Mouse (Mus musculus): ENCODE results near the gene Ralgps2. TPM values are rescaled to one million over a fixed set of nuclear protein-coding genes. Genes with fewer than 3 reads are reported as not detected.

Ralgps2 gene
- 109 and 111 TPM in 2 replicates for polyA plus RNA-seq (2016; fragmentation: Nextera tagmentation; extraction: Ambion mirVana)

- Histone ChIP-seq H3K4me2 (peak within 1 kb of the TSS; percentile 66), H3K9ac (peak within 1 kb of the TSS; percentile 94), H3K4me1 (peaks cover 22% of the 10 kb centered on the region), H3K27ac (peak within 1 kb of the TSS; percentile 97), H3K27me3 (no peaks in the 10 kb centered on the region), H3K36me3 (replicated peaks) (no peaks in the 10 kb centered on the region), H3K4me3 (replicated peaks) (peak within 1 kb of the TSS; percentile 96), H3K9me3 (no peaks in the 10 kb centered on the region)
- under 1% methylated on average over 89 of the region's 124 CpGs for WGBS
- peak; percentile 88 for ATAC-seq (ENCODE audit: low FRiP score)
Observed at GRCm38 (mm10) chr1:156939251-156940141, at the start of gene Ralgps2. TSS of gene Ralgps2 (minus strand) at chr1:156939626.

GRCm38 (mm10) chr1:156987576-156987975 is 48.1 kb upstream of the Ralgps2 start:
- Histone ChIP-seq H3K9ac (no peak overlapping the region), H3K27ac (no peak overlapping the region), H3K9me3 (no peaks in the 10 kb centered on the region), H3K4me1 (peaks cover 34% of the 10 kb centered on the region), H3K4me3 (replicated peaks) (no peak overlapping the region), H3K36me3 (replicated peaks) (no peaks in the 10 kb centered on the region), H3K27me3 (no peaks in the 10 kb centered on the region), H3K4me2 (no peak overlapping the region)
- WGBS, result 92% methylated on average over 3 of the region's 3 CpGs
- ATAC-seq (ENCODE audit: low FRiP score), result no peak

- no peak overlapping the region for H3K27ac ChIP-seq
- no peak for ATAC-seq (ENCODE audit: low FRiP score)
- no peak overlapping the region for H3K4me3 ChIP-seq (replicated peaks)
- no peaks in the 10 kb centered on the region for H3K36me3 ChIP-seq (replicated peaks)
- H3K9me3 ChIP-seq, result no peaks in the 10 kb centered on the region
- peaks cover 27% of the 10 kb centered on the region for H3K4me1 ChIP-seq
- H3K4me2 ChIP-seq, result no peak overlapping the region
- H3K27me3 ChIP-seq, result no peaks in the 10 kb centered on the region
- H3K9ac ChIP-seq, result no peak overlapping the region
- 86% methylated on average over 6 of the region's 6 CpGs for WGBS
Observed at GRCm38 (mm10) chr1:156986641-156987345, 47.4 kb upstream of the Ralgps2 start.

DNA sequence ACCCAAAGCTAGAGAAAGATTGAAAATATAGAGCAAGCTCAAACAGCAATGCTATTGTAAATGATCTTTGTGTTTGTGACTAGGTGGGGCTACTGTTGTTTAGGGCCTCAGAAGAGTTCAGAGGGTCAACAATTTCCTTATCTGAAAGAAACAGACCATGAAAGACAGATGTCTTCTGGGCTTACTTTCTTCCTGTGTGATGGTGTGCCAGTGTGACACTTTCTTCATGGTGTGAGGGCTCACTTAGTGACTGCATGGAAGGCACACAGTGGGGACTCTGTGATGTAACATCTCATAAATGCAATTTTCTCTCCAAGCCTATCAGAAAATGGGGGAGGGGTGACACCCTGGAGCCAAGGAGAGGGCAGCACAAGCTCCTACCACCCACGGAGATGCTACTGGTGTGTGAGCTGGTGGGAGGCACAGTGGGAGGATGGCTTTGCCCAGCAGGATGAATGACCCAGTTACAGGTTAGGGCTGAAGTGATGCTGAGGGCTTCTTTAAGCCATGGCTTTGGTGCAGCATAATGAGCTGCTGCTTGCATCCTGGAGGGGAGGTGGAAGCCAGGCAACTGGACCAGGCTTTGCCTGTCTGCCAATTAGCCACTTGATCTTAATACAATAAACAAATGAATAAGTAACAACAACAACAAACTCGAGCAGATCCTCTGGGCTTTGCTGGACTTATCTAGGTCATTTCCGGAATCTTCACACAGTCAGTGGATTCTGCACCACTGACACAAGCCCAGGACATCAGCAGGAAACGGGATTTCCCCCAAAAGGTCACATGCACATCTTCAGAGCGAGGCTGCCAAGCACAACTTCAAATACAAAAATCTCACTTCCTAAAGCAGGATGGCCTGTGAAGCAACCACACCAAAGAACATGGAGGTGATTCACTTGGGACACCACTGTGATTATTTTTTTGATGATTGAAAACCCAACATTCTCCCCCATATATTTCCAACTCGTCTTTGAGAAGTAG is 46.5 kb upstream of the Ralgps2 start:
- Histone ChIP-seq H3K27me3 (no peaks in the 10 kb centered on the region), H3K27ac (no peak overlapping the region)
- WGBS, result 48% methylated on average over 6 of the region's 6 CpGs

DNA sequence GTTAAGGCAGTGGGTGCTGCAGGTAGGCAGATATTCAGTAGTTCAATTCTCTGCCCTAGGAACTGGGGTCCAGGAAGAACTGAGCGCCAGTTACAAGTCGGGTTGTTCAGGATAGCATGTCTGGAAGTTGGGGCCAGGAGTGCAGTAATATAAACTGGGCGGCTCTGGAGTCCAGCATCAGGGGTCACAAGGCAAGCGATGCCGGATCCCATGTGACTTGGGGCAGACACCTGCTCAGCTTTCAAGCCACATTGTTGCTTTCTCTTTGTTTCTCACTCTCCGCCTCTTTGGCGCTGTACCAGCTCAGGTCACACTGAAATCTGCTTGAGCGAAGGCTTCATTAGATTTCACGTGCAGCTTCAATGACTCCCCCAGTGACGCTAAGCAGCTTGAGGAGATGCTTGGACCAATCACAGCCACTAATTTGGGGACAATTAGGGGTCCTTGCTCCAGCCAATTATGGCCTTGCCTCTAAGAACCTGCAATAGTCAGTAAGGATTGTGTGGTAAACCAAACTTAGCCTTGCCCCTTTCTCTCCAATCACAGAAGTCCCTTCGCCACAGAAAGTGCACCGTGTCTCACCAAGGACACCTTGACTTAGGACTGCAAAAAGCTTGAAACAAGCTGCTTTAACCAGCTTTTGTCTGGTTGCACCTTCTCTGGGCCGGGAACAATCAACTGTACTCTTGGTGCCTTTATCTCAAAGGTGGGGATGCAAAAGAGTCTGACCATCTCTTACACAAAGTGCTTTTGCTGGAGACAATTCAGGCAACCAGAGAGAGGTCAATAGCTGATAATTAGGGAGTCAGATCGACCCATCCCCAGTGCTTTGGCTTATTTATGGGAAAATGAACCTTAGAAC is 43.8 kb upstream of the Ralgps2 start:
- 0 out of 2 replicates have a peak, but pooled peaks have one; percentile 17 for ATAC-seq (ENCODE audit: low FRiP score)
- Histone ChIP-seq H3K4me3 (replicated peaks) (no peak overlapping the region), H3K36me3 (replicated peaks) (no peaks in the 10 kb centered on the region), H3K9ac (no peak overlapping the region), H3K27me3 (no peaks in the 10 kb centered on the region), H3K4me1 (peaks cover 12% of the 10 kb centered on the region), H3K4me2 (no peak overlapping the region), H3K9me3 (no peaks in the 10 kb centered on the region), H3K27ac (no peak overlapping the region)
- 67% methylated on average over 14 of the region's 14 CpGs for WGBS

More for the DNA sequence above, 46.5 kb upstream of the Ralgps2 start:
- H3K9me3 ChIP-seq, result no peaks in the 10 kb centered on the region
- no peak overlapping the region for H3K4me2 ChIP-seq
- no peaks in the 10 kb centered on the region for H3K36me3 ChIP-seq (replicated peaks)
- H3K9ac ChIP-seq, result no peak overlapping the region
- H3K4me1 ChIP-seq, result peaks cover 27% of the 10 kb centered on the region
- no peak overlapping the region for H3K4me3 ChIP-seq (replicated peaks)
- ATAC-seq (ENCODE audit: low FRiP score), result no peak

- no peak for ATAC-seq (ENCODE audit: low FRiP score)
- 83% methylated on average over 9 of the region's 9 CpGs for WGBS
- Histone ChIP-seq H3K4me2 (no peak overlapping the region), H3K4me1 (peaks cover 12% of the 10 kb centered on the region), H3K9me3 (no peaks in the 10 kb centered on the region), H3K27ac (no peak overlapping the region), H3K9ac (no peak overlapping the region), H3K27me3 (no peaks in the 10 kb centered on the region), H3K4me3 (replicated peaks) (no peak overlapping the region), H3K36me3 (replicated peaks) (no peaks in the 10 kb centered on the region)
Observed at GRCm38 (mm10) chr1:156981975-156982374, 42.5 kb upstream of the Ralgps2 start.

DNA sequence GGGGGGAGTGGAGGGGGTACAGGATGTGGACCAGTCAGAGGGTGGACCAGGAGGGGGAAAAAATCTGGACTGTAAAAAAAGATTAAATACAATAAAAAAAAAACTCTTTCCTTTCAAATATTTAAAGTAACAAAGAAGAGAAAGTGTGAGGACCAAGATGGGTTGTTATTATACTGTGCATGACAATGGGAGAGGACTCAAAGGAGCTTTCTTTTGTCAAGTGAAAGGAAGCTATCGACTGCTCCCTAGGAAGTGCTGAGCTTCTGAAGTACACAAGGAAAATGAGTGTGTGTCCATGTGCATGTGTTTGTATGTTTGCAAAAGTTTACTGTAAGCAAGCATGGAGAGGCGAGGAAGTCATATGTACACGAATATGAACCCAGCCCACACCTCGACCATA is 40.3 kb upstream of the Ralgps2 start:
- Histone ChIP-seq H3K27me3 (no peaks in the 10 kb centered on the region), H3K9me3 (no peaks in the 10 kb centered on the region), H3K36me3 (replicated peaks) (no peaks in the 10 kb centered on the region), H3K4me1 (peaks cover 9% of the 10 kb centered on the region), H3K4me2 (no peak overlapping the region), H3K9ac (no peak overlapping the region), H3K27ac (no peak overlapping the region), H3K4me3 (replicated peaks) (no peak overlapping the region)
- no peak for ATAC-seq (ENCODE audit: low FRiP score)
- 79% methylated on average over 4 of the region's 4 CpGs for WGBS

GRCm38 (mm10) chr1:156978656-156979055 is 39.2 kb upstream of the Ralgps2 start:
- H3K9me3 ChIP-seq, result no peaks in the 10 kb centered on the region
- no peaks in the 10 kb centered on the region for H3K27me3 ChIP-seq
- 93% methylated on average over 7 of the region's 7 CpGs for WGBS
- no peak overlapping the region for H3K27ac ChIP-seq
- H3K4me1 ChIP-seq, result peaks cover 9% of the 10 kb centered on the region
- no peak overlapping the region for H3K4me2 ChIP-seq
- no peak overlapping the region for H3K4me3 ChIP-seq (replicated peaks)
- no peaks in the 10 kb centered on the region for H3K36me3 ChIP-seq (replicated peaks)
- H3K9ac ChIP-seq, result no peak overlapping the region
- no peak for ATAC-seq (ENCODE audit: low FRiP score)

DNA sequence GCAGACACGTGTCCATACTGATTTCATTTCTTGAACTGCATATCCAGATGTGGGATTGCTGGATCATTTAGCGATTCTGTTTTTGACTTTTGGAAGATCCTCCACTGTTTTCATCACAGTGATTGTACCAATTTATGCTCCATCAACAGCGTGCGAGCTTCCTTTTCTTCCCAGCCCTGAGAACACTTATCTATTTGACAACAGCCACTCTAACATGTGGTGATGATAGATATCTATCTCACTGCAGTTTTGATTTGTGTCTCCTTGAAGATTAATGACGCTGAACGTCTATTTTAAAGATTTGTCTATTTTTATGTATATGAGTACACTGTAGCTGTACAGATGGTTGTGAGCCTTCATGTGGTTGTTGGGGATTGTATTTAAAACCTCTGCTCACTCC is 34.4 kb upstream of the Ralgps2 start:
- Histone ChIP-seq H3K27ac (no peak overlapping the region), H3K36me3 (replicated peaks) (no peaks in the 10 kb centered on the region), H3K4me2 (no peak overlapping the region), H3K4me3 (replicated peaks) (no peak overlapping the region), H3K9ac (no peak overlapping the region), H3K4me1 (no peaks in the 10 kb centered on the region), H3K27me3 (no peaks in the 10 kb centered on the region), H3K9me3 (no peaks in the 10 kb centered on the region)
- WGBS, result 88% methylated on average over 6 of the region's 6 CpGs
- ATAC-seq (ENCODE audit: low FRiP score), result no peak

DNA sequence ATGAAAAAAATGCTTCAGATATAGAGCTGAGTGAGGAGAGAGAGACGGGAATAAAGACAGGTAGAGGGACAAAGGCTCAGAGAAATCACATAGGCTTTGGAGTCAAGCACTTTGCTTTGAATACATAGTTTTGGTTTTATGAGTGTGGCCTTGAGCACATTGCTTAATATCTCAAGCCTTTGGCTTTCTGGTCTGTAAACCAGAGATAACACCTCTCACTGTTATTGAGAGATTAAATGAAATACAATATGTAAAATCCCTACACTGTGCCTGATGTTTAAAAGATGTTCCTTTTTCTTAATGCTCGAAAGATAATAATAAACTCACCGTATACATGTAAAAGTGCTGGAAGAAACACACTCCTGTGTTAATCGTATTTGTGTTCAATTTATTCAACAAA is 33.0 kb upstream of the Ralgps2 start:
- WGBS, result 94% methylated on average over 4 of the region's 4 CpGs
- Histone ChIP-seq H3K4me3 (replicated peaks) (no peak overlapping the region), H3K4me2 (no peak overlapping the region), H3K9ac (no peak overlapping the region), H3K9me3 (no peaks in the 10 kb centered on the region), H3K27ac (no peak overlapping the region), H3K4me1 (no peaks in the 10 kb centered on the region), H3K36me3 (replicated peaks) (no peaks in the 10 kb centered on the region), H3K27me3 (no peaks in the 10 kb centered on the region)
- no peak for ATAC-seq (ENCODE audit: low FRiP score)

GRCm38 (mm10) chr1:156971206-156971811 is 31.9 kb upstream of the Ralgps2 start:
- Histone ChIP-seq H3K4me1 (no peaks in the 10 kb centered on the region), H3K9ac (no peak overlapping the region), H3K4me2 (no peak overlapping the region), H3K27ac (no peak overlapping the region), H3K36me3 (replicated peaks) (no peaks in the 10 kb centered on the region), H3K4me3 (replicated peaks) (no peak overlapping the region), H3K9me3 (no peaks in the 10 kb centered on the region), H3K27me3 (no peaks in the 10 kb centered on the region)
- ATAC-seq (ENCODE audit: low FRiP score), result no peak
- 95% methylated on average over 7 of the region's 7 CpGs for WGBS

Measured in forebrain, embryonic 12.5 days (tissue).